Mouse (Mus musculus) gastrocnemius, adult 2 months (tissue): ENCODE measurements around the gene Lrsam1. TPM values are rescaled to one million over a fixed set of nuclear protein-coding genes. Genes with fewer than 3 reads are reported as not detected.

Experiments used
- DNase-seq: peaks from one replicate; pipeline ENCODE4 v3.0.0; 2022
- H3K27ac ChIP-seq: fragments of 200-600 bp; 2 replicates; pipeline ENCODE4 v1.8.1; 2022; ENCODE audit warnings: mild to moderate bottlenecking
- H3K4me3 ChIP-seq: fragments of 200-600 bp; 2 replicates; pipeline ENCODE4 v1.8.1; 2022; ENCODE audit warnings: mild to moderate bottlenecking, moderate library complexity
- CTCF ChIP-seq: fragments of 200-600 bp; IDR thresholded peaks from 2 replicates; pipeline ENCODE4 v1.8.1; 2022; ENCODE audit warnings: antibody characterized with exemption, mild to moderate bottlenecking, moderate library complexity
- intact Hi-C: fragments of 180-260 bp; cut with DNase I; formaldehyde crosslinking; loops from one replicate; pipeline ENCODE4 v1.15.1; 2025
- total RNA-seq, 2 experiments: library from RNA; stranded (reverse); gene quantifications; 2 replicates each; pipeline ENCODE4 v1.2.3; 2021

The Lrsam1 gene
- total RNA-seq, 2 experiments from 2014 or later, result 9.9 to 14.1 TPM

GRCm38 (mm10) chr2:32914896-32915295 is 46.5 kb downstream of the Lrsam1 start:
- H3K4me3 ChIP-seq, result no peak overlapping the region
- peak overlapping the region; percentile 82 for H3K27ac ChIP-seq
- intact Hi-C loops, result no loop called here
- TF ChIP-seq CTCF, result no peak
- peak; percentile 69 for DNase-seq

GRCm38 (mm10) chr2:32914362-32914761 is 47.1 kb downstream of the Lrsam1 start:
- Histone ChIP-seq H3K27ac (peak overlapping the region; percentile 82), H3K4me3 (no peak overlapping the region)
- TF ChIP-seq CTCF, result no peak
- intact Hi-C loops, result no loop called here
- DNase-seq, result peak; percentile 43

GRCm38 (mm10) chr2:32912210-32912804 is 49.1 kb downstream of the Lrsam1 start:
- intact Hi-C loops, result loop anchor here (2.0 kb wide), 1 partner anchor 48 kb away; no protein-coding TSS in a partner anchor
- H3K4me3 ChIP-seq, result no peak overlapping the region
- no peak; the same call in 1 of the 2 replicates for TF ChIP-seq CTCF
- H3K27ac ChIP-seq, result no peak overlapping the region
- peak; percentile 84 for DNase-seq

DNA sequence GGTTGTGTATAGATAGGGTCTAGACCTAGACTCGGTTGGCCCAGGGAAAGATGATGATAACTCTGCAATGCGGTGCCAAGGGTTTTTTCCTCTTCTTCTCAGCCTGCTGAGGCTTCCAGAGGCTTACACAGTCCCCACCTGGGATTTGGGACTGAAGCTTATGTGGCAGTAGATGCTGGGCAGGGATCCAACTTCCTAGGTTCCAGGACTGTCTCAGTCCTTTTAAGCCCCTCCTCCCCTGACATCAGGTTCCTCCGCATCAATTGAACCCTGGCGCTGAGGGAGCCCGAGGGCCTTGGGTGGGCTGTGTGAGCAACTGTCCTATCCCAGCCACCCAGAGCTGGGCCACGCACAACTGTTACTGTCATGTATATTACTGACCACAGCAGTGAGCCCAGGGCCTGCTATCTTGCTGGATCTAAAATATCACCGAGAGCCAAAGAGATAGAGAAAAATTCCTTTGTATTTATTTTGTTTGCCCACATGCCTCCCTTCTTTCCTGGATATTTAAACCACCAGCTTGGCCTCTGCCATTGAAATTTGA is 49.7 kb downstream of the Lrsam1 start:
- DNase-seq, result no peak
- intact Hi-C loops, result loop anchor here (2.0 kb wide), 1 partner anchor 47 kb away; no protein-coding TSS in a partner anchor
- Histone ChIP-seq H3K27ac (no peak overlapping the region), H3K4me3 (no peak overlapping the region)
- no peak for TF ChIP-seq CTCF

GRCm38 (mm10) chr2:32908796-32909195 is 52.6 kb downstream of the Lrsam1 start:
- TF ChIP-seq CTCF, result no peak
- no peak for DNase-seq

DNA sequence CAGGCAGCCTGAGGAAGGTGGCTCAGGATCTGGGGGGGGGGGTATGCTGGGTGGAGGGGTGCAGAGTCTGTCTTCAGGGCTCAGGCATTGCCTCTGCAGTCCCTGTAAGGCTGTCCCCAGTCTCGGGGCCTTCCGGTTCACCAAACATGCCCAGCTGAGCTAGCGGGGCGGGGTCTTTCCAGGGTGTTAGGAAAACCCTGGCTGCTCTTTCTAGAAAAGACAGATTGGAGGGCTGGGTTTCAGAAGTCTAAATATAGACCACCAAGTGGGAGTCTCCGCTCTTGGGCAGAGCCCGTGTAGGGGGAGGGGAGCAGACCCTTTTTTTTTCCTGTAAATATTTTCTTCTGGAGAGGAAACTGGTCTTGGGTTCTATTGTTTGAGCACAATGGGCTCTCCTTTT is 53.1 kb downstream of the Lrsam1 start:
- Histone ChIP-seq H3K4me3 (0 out of 2 replicates have a peak overlapping the region, but pooled peaks have one; percentile 9), H3K27ac (peak overlapping the region; percentile 74)
- peak; percentile 62 for DNase-seq
- TF ChIP-seq CTCF, result no peak
- intact Hi-C loops, result no loop called here

More at GRCm38 (mm10) chr2:32908796-32909195, 52.6 kb downstream of the Lrsam1 start:
- intact Hi-C loops, result no loop called here
- Histone ChIP-seq H3K4me3 (no peak overlapping the region), H3K27ac (peak overlapping the region; percentile 74)

DNA sequence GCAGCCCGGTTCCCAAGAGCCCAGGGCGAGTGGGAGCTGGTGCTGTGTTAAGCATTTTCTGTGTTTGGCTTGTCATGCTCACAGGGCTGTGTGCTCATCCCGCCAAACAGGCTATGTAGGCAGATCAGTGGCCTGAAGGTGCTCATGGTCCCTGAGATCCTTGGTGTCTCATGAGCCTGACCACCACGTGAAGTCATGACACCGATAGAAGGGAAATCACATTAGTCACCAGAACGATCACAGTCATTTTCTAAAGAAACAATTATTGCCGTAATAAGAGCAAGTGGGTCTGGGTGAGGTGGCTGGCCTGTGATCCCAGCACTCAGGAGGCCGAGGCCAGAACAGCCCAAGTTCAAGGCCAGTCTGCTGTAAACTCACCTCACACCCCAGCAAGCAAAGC is 54.0 kb downstream of the Lrsam1 start:
- no peak for DNase-seq
- intact Hi-C loops, result no loop called here
- TF ChIP-seq CTCF, result no peak
- Histone ChIP-seq H3K4me3 (no peak overlapping the region), H3K27ac (peak overlapping the region; percentile 74)

GRCm38 (mm10) chr2:32905297-32905696 is 56.1 kb downstream of the Lrsam1 start:
- Histone ChIP-seq H3K27ac (no peak overlapping the region), H3K4me3 (no peak overlapping the region)
- no peak for TF ChIP-seq CTCF
- no peak for DNase-seq
- intact Hi-C loops, result no loop called here

DNA sequence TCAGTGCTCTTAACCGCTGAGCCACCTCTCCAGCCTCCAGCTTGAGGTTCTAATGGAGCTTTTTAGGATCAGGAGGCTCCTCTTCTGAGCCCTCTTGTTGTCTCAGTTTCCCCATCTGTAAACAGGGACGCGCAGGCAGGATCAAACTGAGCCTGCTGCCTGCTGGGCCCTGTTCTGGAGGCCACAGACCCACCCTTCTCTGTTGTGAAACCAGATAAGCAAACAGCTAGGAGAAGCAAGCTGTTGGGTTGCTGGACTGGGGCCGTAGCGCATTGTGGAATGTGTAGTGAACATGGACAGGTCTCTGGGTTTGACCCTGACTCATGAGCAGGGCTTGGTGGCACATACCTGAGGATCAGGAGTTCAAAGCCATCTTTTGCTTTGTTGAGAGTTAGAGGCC is 56.8 kb downstream of the Lrsam1 start:
- intact Hi-C loops, result no loop called here
- Histone ChIP-seq H3K27ac (peak overlapping the region; percentile 16; the same call in 1 of the 2 replicates), H3K4me3 (no peak overlapping the region)
- TF ChIP-seq CTCF, result no peak
- no peak for DNase-seq

DNA sequence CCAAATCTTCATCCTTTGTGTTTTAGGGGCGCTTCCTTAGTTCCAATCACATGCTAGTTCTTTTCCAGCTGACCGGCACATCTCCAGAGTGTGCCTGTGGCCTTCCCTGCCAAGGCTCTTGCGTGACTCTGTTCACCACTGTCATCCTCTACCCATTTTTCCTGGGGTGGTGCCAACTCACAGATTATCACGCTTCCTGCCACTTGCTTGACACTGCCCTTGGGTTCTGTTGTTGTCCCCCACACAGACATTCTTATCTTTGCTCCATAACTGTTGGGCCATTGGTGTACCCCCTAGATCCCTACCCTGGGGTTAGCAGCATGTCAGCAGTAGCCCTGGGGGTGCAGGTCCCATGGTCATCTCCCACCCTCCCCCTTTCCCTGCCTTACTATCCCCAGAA is 57.9 kb downstream of the Lrsam1 start:
- TF ChIP-seq CTCF, result no peak
- Histone ChIP-seq H3K27ac (0 out of 2 replicates have a peak overlapping the region, but pooled peaks have one; percentile 4), H3K4me3 (no peak overlapping the region)
- no peak for DNase-seq
- intact Hi-C loops, result no loop called here

DNA sequence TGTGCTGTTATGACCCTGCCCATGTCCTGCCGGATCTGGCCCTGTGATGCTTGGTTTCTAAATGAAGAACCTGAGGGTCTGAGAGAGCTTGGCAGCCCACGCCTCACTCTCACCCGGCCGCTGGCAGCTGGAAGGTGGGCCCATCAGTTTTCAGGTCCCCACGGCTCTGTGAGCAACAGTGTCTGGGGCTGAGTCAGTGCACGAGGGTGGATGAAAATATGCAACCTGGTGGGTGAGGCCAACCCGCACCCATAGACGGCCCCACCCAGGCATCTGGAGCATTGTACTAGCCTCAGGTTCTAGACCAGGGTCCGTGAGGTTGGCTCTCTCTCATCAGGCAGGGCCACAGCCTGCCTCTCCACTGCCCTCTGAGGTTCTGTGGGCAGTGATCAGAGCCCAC is 59.3 kb downstream of the Lrsam1 start:
- TF ChIP-seq CTCF, result no peak
- no peak for DNase-seq
- no peak overlapping the region for H3K4me3 ChIP-seq
- intact Hi-C loops, result no loop called here
- H3K27ac ChIP-seq, result no peak overlapping the region

- TF ChIP-seq CTCF, result no peak
- Histone ChIP-seq H3K27ac (0 out of 2 replicates have a peak overlapping the region, but pooled peaks have one; percentile 2), H3K4me3 (no peak overlapping the region)
- intact Hi-C loops, result no loop called here
- DNase-seq, result no peak
Observed at GRCm38 (mm10) chr2:32898983-32899382, 62.4 kb downstream of the Lrsam1 start.

DNA sequence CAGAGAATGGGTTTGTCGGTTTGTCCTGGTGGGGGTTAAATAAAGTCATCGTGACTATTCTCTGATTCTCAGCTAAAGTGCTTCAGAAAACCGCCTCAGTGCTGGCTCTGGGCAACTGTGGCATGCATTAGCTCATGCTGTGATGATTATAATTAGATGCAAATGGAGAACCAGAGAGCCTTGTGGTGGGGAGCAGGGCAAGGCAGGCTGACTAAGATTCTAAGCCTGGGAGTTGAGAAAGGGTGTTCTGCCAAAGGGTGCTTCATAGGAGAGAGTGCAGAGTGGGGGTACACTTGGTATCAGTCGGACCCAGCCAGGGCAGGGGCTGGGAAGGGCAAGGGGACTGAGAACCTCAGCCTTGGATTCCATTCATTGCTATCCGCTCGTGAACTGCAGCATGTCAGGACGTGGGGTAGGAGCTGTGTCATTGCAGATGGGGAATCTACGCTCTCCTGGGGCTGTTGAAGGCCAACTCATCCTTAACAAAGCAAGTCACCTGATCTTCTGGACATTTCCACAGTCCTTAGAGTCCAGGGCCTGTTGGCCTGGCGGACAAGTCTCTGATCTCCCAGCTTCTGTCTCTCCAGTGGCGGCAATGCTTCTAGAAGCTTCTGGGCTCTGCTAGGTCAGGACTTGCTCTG is 64.8 kb downstream of the Lrsam1 start:
- Histone ChIP-seq H3K27ac (peak overlapping the region; percentile 71), H3K4me3 (peak overlapping the region; percentile 4; the same call in 1 of the 2 replicates)
- intact Hi-C loops, result no loop called here
- TF ChIP-seq CTCF, result no peak
- no peak for DNase-seq
